Mouse (Mus musculus): ENCODE results near the gene Atp8a2.

- no peak for TF ChIP-seq POLR2A (IDR thresholded peaks at IDR 0.05; ENCODE audit: low read depth, low read length)
- TF ChIP-seq CTCF (conservative IDR thresholded peaks at IDR 0.05; ENCODE audit: insufficient read depth, insufficient read length, low read depth, low read length) = no peak; the same call in 1 of the 2 replicates
Observed at GRCm38 (mm10) chr14:59625158-59625805, 571.7 kb downstream of the Atp8a2 start, which contains the start of gene Shisa2.

Measured in kidney, adult 2 months (tissue).